Mouse (Mus musculus): ENCODE data around the gene Olfr358. TPM values are rescaled to one million over a fixed set of nuclear protein-coding genes. Genes with fewer than 3 reads are reported as not detected.

The Olfr358 gene
- total RNA-seq (2021), result not detected
- long read RNA-seq, result 0 reads

DNA sequence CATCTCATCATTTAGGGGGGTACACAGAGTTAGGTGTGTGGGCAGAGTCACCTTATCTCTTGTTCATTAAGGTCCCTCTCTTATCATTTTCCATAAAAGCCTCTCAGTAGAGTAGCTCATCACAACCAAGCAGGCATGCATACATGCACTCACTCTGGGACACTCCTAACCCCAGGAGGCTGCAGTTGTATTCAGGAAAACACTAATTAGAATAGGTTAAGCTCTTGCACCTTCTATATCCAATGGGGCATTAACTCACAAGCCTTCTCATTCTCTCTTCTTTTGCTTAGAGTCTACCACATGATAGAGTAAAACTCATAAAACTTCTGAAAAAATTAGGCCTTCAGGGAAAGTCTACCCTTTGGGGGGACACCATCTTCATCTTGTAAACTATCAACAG, at the start of gene Olfr358:
Gene Olfr358, minus strand, starts transcription at position 101 of the 400 bp plus-strand sequence.
- no peak for DNase-seq (ENCODE audit: low spot score in 2 of 2)

DNA sequence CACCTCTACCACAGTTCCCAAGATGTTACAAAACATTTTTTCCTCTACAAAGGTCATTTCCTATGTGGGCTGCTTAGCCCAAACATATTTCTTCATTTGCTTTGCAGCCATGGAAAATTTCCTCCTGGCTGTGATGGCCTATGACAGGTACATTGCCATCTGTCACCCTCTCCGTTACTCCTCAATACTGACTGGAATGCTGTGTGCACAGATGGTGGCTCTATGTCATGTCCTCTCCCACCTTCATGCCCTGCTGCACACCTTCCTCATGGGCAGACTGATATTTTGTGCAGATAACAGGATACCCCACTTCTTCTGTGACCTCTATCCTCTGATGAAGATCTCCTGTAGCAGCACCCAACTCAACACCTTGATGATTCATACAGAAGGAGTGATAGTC, 12.1 kb downstream of the Olfr358 start:
- DNase-seq (ENCODE audit: low spot score in 2 of 2), result no peak

DNA sequence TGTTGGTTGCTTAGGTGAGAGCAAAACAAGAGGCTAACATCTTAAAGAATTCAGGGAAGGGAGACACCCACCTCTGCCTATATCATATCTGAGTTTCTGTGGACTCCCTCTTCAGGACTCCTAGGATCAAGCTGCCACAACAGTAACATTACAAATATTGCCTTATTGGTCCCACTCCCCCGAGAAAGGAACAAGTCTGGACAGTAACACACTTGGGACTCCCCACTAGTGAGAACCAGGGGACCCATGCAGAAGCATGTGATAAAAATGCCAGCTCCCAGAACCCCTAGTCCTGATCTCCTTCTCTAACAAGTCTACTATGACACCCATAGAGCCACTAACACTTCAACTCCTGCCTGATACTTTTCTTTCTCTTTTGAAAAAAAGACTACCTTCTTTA, 15.6 kb downstream of the Olfr358 start, which contains the start of gene Olfr357:
Gene Olfr357, plus strand, starts transcription at position 301 of the 400 bp plus-strand sequence.
- no peak for DNase-seq (ENCODE audit: low spot score in 2 of 2)

Other genes with a start within 250 kb of the Olfr358 start
- not detected for gene Olfr348, start 225.1 kb downstream of the Olfr358 start, total RNA-seq (2021)
- not detected for gene Olfr50, start 218.8 kb downstream of the Olfr358 start, total RNA-seq (2021)
- gene Olfr3, start 192.3 kb downstream of the Olfr358 start, total RNA-seq (2021), result not detected
- not detected for gene Olfr350, start 163.0 kb downstream of the Olfr358 start, total RNA-seq (2021)
- not detected for gene Olfr351, start 146.7 kb downstream of the Olfr358 start, total RNA-seq (2021)
- not detected for gene Olfr352, start 140.9 kb downstream of the Olfr358 start, total RNA-seq (2021)
- not detected for gene Olfr353, start 116.4 kb downstream of the Olfr358 start, total RNA-seq (2021)
- not detected for gene Olfr354, start 103.7 kb downstream of the Olfr358 start, total RNA-seq (2021)
- not detected for gene Olfr355, start 80.4 kb downstream of the Olfr358 start, total RNA-seq (2021)
- gene Olfr356, start 72.2 kb downstream of the Olfr358 start, total RNA-seq (2021), result not detected
- not detected for gene Olfr357, start 15.5 kb downstream of the Olfr358 start, total RNA-seq (2021)
- gene Olfr360, start 56.4 kb upstream of the Olfr358 start, total RNA-seq (2021), result not detected
- gene Olfr361, start 80.0 kb upstream of the Olfr358 start, total RNA-seq (2021), result not detected
- gene Olfr362, start 108.6 kb upstream of the Olfr358 start, total RNA-seq (2021), result not detected
- gene Olfr364-ps1, start 130.0 kb upstream of the Olfr358 start, total RNA-seq (2021), result not detected
- not detected for gene Olfr365, start 178.9 kb upstream of the Olfr358 start, total RNA-seq (2021)
- not detected for gene Olfr366, start 202.2 kb upstream of the Olfr358 start, total RNA-seq (2021)